ENCODE assay signal across 27 mouse cellular contexts in the genomic region with DNA sequence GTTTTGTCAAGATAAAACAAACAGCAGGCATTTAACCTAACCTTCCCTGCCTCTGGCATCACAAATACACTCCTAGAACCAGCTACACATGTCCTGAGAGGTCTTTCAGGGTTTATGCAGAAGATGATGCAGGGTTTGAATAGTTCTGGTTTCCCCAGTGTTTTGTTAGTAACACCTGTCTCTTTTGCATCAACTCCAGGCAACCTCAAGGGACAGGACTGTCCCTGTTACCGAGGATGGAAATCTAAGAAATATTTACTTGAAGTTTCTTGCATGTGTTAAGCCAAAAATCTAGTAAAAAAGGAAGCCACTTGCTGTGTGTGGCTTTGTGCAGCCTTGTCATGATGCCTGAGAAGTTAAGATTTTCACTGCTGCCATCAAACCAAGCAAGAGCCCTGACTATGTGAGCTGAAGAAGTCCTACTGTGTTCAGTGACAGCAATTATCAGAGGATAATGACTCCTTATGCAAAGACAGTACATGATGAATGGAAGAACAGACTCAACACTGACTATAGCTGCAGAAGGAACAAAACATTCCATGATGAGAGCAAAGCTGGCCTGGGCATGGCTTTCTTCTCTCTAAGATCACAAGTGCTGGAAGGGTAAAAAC.
"Had no signal": no experiment of that assay in that cellular context is flagged by ENCODE, and none has a peak within 500 bp of the region (broad histone marks: within the 10 kb centered on the region; RNA-seq: fewer than 3 reads in every experiment).

No protein-coding gene starts in this region.

- H3K4me2 ChIP-seq: embryonic facial prominence, embryonic 12.5 days; embryonic facial prominence, embryonic 13.5 days; embryonic facial prominence, embryonic 15.5 days; forebrain, embryonic 12.5 days; forebrain, embryonic 13.5 days; forebrain, embryonic 15.5 days; heart, embryonic 11.5 days had no signal

- H3K27me3 ChIP-seq: embryonic facial prominence, embryonic 12.5 days; embryonic facial prominence, embryonic 15.5 days; forebrain, embryonic 12.5 days; forebrain, embryonic 13.5 days; forebrain, embryonic 15.5 days had no signal

- H3K4me3 ChIP-seq: embryonic facial prominence, embryonic 10.5 days; embryonic facial prominence, embryonic 12.5 days; embryonic facial prominence, embryonic 13.5 days; embryonic facial prominence, embryonic 15.5 days; erythroblast, embryonic 14.5 days; forebrain, embryonic 10.5 days; forebrain, embryonic 12.5 days; forebrain, embryonic 13.5 days; forebrain, embryonic 15.5 days; gastrocnemius, adult 2 months; heart, adult 2 months; heart, embryonic 10.5 days had no signal

- H3K27ac ChIP-seq: embryonic facial prominence, embryonic 10.5 days; embryonic facial prominence, embryonic 12.5 days; embryonic facial prominence, embryonic 13.5 days; embryonic facial prominence, embryonic 15.5 days; forebrain, embryonic 10.5 days; forebrain, embryonic 12.5 days; forebrain, embryonic 13.5 days; forebrain, embryonic 15.5 days; gastrocnemius, adult 2 months; heart, adult 2 months; heart, embryonic 10.5 days had no signal

- H3K9me3 ChIP-seq: embryonic facial prominence, embryonic 10.5 days; embryonic facial prominence, embryonic 12.5 days; embryonic facial prominence, embryonic 13.5 days; embryonic facial prominence, embryonic 15.5 days; forebrain, embryonic 10.5 days; forebrain, embryonic 12.5 days; forebrain, embryonic 13.5 days; forebrain, embryonic 15.5 days; heart, embryonic 10.5 days had no signal

- H3K9ac ChIP-seq: embryonic facial prominence, embryonic 12.5 days; embryonic facial prominence, embryonic 13.5 days; embryonic facial prominence, embryonic 15.5 days; forebrain, embryonic 12.5 days; forebrain, embryonic 13.5 days; forebrain, embryonic 15.5 days had no signal

- ATAC-seq: forebrain, embryonic 13.5 days; forebrain, embryonic 14.5 days; forebrain, embryonic 15.5 days; forebrain, embryonic 16.5 days had no signal

- DNase-seq: cerebellum, adult 9-10 months; cerebellum, adult 9-11 months; cerebellum, postnatal 10 days; cerebellum, postnatal 14 days; cerebellum, postnatal 25 days; cerebellum, postnatal 36 days; embryo, embryonic 11 days; gastrocnemius, adult 2 months; gastrocnemius, postnatal 10 days; gastrocnemius, postnatal 14 days; gastrocnemius, postnatal 25 days; gastrocnemius, postnatal 36 days; heart, adult 18-20 months; heart, adult 2 months had no signal

- H3K36me3 ChIP-seq: embryonic facial prominence, embryonic 10.5 days; embryonic facial prominence, embryonic 12.5 days; embryonic facial prominence, embryonic 13.5 days; embryonic facial prominence, embryonic 15.5 days; forebrain, embryonic 10.5 days; forebrain, embryonic 12.5 days; forebrain, embryonic 15.5 days; heart, embryonic 10.5 days had no signal
